Mouse (Mus musculus) hindbrain, embryonic 14.5 days (tissue): ENCODE measurements around the gene Foxd4. TPM values are rescaled to one million over a fixed set of nuclear protein-coding genes. Genes with fewer than 3 reads are reported as not detected.

Experiments used
- microRNA-seq: library from miRNA; unstranded; fragments of <30 nt; microRNA quantifications from one replicate; pipeline ENCODE4, GENCODE M21; 2016
- polyA plus RNA-seq: library from polyadenylated mRNA; unstranded; fragments of >200 nt; fragmentation: Nextera tagmentation; extraction: Ambion mirVana; gene quantifications from 2 replicates; pipeline ENCODE4 v1.2.1, GENCODE M21; 2014

Gene Foxd4
- polyA plus RNA-seq, 1 experiment from 2014 or later, result 0.13 TPM

Small RNA genes lying within 50 kb of the gene (microRNA-seq; reads per million reads assigned to microRNA genes)
- not detected for gene Mir3084-1

Other genes with a start within 250 kb of the Foxd4 start
- 1.8 and 2.2 TPM in 2 replicates for gene Tmem252, start 227.2 kb downstream of the Foxd4 start, polyA plus RNA-seq
- gene Pgm5, start 39.3 kb downstream of the Foxd4 start, polyA plus RNA-seq, result 1.1 and 1.5 TPM in 2 replicates
- gene Gm10053, start 25.5 kb downstream of the Foxd4 start, polyA plus RNA-seq, result 296 and 310 TPM in 2 replicates
- gene Cbwd1, start 60.4 kb upstream of the Foxd4 start, polyA plus RNA-seq, result 11.4 and 12.7 TPM in 2 replicates
- gene Dock8, start 98.3 kb upstream of the Foxd4 start, polyA plus RNA-seq, result 0.74 and 1.8 TPM in 2 replicates